9 mouse cellular contexts compared by ENCODE assay signal in the genomic region with DNA sequence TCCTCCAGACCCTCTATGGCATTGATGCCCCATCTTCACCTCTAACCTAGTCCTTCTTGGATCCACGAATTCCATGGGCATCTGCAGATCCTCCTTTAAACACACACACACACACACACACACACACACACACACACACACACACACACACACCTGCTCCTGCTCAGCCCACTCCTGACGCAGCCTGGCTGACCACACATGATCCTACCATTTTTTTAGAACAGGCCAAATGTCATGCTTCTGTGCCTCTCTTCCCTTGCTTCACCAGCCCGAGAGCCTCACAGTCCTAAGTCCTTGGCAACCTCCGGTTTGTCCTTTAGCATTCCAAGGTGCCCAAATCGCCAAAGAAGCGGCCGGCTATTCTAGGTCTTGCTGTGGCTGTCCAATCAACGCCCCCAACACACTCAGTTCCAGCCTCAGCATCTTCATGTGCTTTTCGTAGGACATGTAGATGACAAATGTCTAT. TPM values are rescaled to one million over a fixed set of nuclear protein-coding genes. Genes with fewer than 3 reads are reported as not detected.
A peak's percentile ranks its signal among the peaks of the same experiment; 100 is the strongest.
DNase-seq lines count a peak whose midpoint lies in the region; TF ChIP-seq lines count a peak whose summit lies in the region.
"Had no signal": no experiment of that assay in that cellular context is flagged by ENCODE, and none has a peak within 500 bp of the region (broad histone marks: within the 10 kb centered on the region; RNA-seq: fewer than 3 reads in every experiment).

Gene Slc38a3, minus strand, starts transcription at position 51 of the 466 bp plus-strand sequence.

- 66% methylated on average over 9 of the region's 9 CpGs for WGBS in kidney, adult 2 months
- 85% methylated on average over 9 of the region's 9 CpGs for WGBS in midbrain, embryonic 10.5 days
- 87% methylated on average over 9 of the region's 9 CpGs for WGBS in embryonic facial prominence, embryonic 10.5 days

- H3K27me3 ChIP-seq in kidney, adult 2 months (replicated peaks; ENCODE audit: control insufficient read depth, insufficient read depth, low read length) = no peaks in the 10 kb centered on the region
- peaks cover 61% of the 10 kb centered on the region for H3K27me3 ChIP-seq in midbrain, embryonic 10.5 days (ENCODE audit: low read depth, poor library complexity, severe bottlenecking)
- peaks cover 64% of the 10 kb centered on the region for H3K27me3 ChIP-seq in embryonic facial prominence, embryonic 10.5 days (replicated peaks; ENCODE audit: low read depth, poor library complexity, severe bottlenecking)

- no peaks in the 10 kb centered on the region for H3K9me3 ChIP-seq in midbrain, embryonic 10.5 days (replicated peaks)
- H3K9me3 ChIP-seq in embryonic facial prominence, embryonic 10.5 days = no peaks in the 10 kb centered on the region

- TF ChIP-seq POLR2A in kidney, adult 2 months (IDR thresholded peaks at IDR 0.05; ENCODE audit: low read depth, low read length) = no peak

- H3K36me3 ChIP-seq in kidney, adult 2 months (ENCODE audit: control insufficient read depth, insufficient read depth, low read length) = no peaks in the 10 kb centered on the region
- no peaks in the 10 kb centered on the region for H3K36me3 ChIP-seq in midbrain, embryonic 10.5 days
- H3K36me3 ChIP-seq in embryonic facial prominence, embryonic 10.5 days (replicated peaks) = no peaks in the 10 kb centered on the region

- H3K4me1 ChIP-seq in kidney, adult 2 months (ENCODE audit: control insufficient read depth, insufficient read depth, low read length) = peaks cover 8% of the 10 kb centered on the region; the same call in 1 of the 2 replicates
- peaks cover 60% of the 10 kb centered on the region for H3K4me1 ChIP-seq in midbrain, embryonic 10.5 days
- peaks cover 45% of the 10 kb centered on the region for H3K4me1 ChIP-seq in embryonic facial prominence, embryonic 10.5 days

- no peak for TF ChIP-seq CTCF in kidney, adult 2 months (conservative IDR thresholded peaks at IDR 0.05; ENCODE audit: insufficient read depth, insufficient read length, low read depth, low read length)

- no peak within 1 kb of the TSS for H3K27ac ChIP-seq in kidney, adult 2 months (ENCODE audit: insufficient read depth, low read depth, low read length)
- H3K27ac ChIP-seq in midbrain, embryonic 10.5 days (replicated peaks) = peak within 1 kb of the TSS; percentile 84
- H3K27ac ChIP-seq in embryonic facial prominence, embryonic 10.5 days (replicated peaks) = no peak within 1 kb of the TSS

- DNase-seq in layer of hippocampus, adult 18-20 months (ENCODE audit: low spot score in 2 of 2) = no peak
- no peak for DNase-seq in layer of hippocampus, adult 11-12 months (ENCODE audit: low spot score)
- DNase-seq in gastrocnemius, adult 8-10 months (ENCODE audit: low spot score in 2 of 2) = no peak
- peak; percentile 65 for DNase-seq in kidney, adult 2 months
- DNase-seq in midbrain, embryonic 10.5 days (ENCODE audit: low spot score) = no peak
- DNase-seq in embryonic facial prominence, embryonic 10.5 days (ENCODE audit: low spot score) = no peak
- DNase-seq in natural killer cell, adult 2 months (ENCODE audit: low spot score in 2 of 2) = no peak
- DNase-seq in right cerebral cortex, adult 2 months (ENCODE audit: low spot score in 2 of 2) = no peak
- DNase-seq: cerebellum, adult 9-11 months had no signal

- no peak within 1 kb of the TSS for H3K4me3 ChIP-seq in kidney, adult 2 months (ENCODE audit: insufficient read depth, low read depth, low read length)
- peak within 1 kb of the TSS; percentile 65; the same call in 1 of the 2 replicates for H3K4me3 ChIP-seq in midbrain, embryonic 10.5 days
- H3K4me3 ChIP-seq in embryonic facial prominence, embryonic 10.5 days = no peak within 1 kb of the TSS

RNA-seq across cellular contexts. Expression of gene Slc38a3, which starts in this region (rescaled TPM):
- 10 to 100 TPM; 57.8 to 62.6 TPM for total RNA-seq in layer of hippocampus, adult 18-20 months (2021)
- total RNA-seq in gastrocnemius, adult 8-10 months (2022) = 10 to 100 TPM; 37.4 to 49.3 (median 45.9) TPM
- 77.9 and 139 TPM in 2 replicates for polyA plus RNA-seq in kidney, adult 2 months (2012; rRNA removed)
- polyA plus RNA-seq in midbrain, embryonic 10.5 days (2016; fragmentation: Nextera tagmentation; extraction: Ambion mirVana) = 9.3 and 11.6 TPM in 2 replicates
- polyA plus RNA-seq in embryonic facial prominence, embryonic 10.5 days (2016; fragmentation: Nextera tagmentation; extraction: Ambion mirVana) = 5.6 and 6.6 TPM in 2 replicates
